Mouse (Mus musculus): ENCODE results near the gene Efcab12.

Efcab12 gene

DNA sequence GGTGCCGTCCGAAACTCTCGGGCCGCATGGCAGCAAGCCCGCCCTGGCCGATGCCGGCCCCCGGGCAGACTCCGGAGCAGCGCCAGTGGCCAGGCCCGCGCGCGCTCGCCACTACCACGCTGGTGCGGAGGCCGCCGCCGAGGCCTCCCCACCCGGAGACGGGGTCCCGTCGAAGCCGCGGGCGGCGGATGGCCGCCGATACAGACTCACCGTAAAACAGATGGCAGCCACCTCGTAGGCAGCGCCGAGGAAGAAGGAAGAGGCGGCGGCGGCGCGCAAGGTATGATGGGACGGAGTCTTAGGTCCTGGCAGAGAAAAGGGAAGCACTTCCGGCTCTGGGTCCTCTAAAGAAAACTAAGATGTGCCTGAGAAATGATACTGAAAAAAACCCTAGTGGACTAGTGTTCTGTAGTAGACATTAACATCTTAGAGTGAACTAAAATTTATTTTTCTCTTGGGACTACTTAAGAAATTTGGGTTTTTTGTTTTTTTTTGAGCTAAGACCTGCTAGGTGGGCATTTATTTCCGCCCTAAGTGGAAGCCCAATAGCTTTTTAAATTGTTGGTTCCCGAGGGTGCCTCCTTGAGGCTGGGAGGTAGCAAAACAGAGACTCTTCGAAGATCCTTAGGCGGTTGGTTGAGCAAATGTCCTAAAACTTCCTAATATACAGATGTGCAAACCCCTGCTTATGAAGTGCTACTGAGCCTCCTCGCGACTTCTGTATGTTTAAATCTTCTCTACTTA lies 29.6 kb downstream of the Efcab12 start, which contains the start of gene Rpl32:
Gene Rpl32, minus strand, starts transcription at position 260 of the 744 bp plus-strand sequence.
- Histone ChIP-seq H3K4me3 (replicated peaks; ENCODE audit: low read length) (peak within 1 kb of the TSS; percentile 100), H3K9me3 (ENCODE audit: low read length) (no peaks in the 10 kb centered on the region), H3K36me3 (ENCODE audit: insufficient read depth, low read length) (peaks cover 53% of the 10 kb centered on the region), H3K27me3 (ENCODE audit: insufficient read depth, low read length) (no peaks in the 10 kb centered on the region), H3K4me1 (replicated peaks; ENCODE audit: low read depth, low read length) (peaks cover 61% of the 10 kb centered on the region)
- TF ChIP-seq CTCF (conservative IDR thresholded peaks at IDR 0.05; ENCODE audit: low read length): peak; percentile 32; the same call in 1 of the 2 replicates
- TF ChIP-seq POU5F1 (IDR thresholded peaks at IDR 0.05; ENCODE audit: borderline replicate concordance, low read length): no peak

DNA sequence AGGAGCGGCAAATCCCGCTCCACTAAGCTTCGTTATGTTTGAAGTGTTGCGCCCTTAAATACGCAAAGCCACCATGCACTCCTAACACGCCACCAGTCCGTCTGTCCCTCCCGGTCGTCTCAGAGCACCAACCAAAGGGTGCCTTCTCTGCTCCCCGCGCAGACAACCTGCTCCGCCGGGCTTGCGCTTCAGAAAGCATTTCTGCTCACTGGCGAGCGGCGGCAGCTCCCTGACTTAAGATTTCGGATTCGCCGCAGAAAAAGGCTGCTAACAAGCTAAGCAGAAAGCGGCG lies 30.1 kb downstream of the Efcab12 start:
- H3K36me3 ChIP-seq (ENCODE audit: insufficient read depth, low read length): peaks cover 56% of the 10 kb centered on the region
- H3K9me3 ChIP-seq (ENCODE audit: low read length): no peaks in the 10 kb centered on the region
- H3K4me3 ChIP-seq (replicated peaks; ENCODE audit: low read length): peak overlapping the region; percentile 100
- H3K4me1 ChIP-seq (replicated peaks; ENCODE audit: low read depth, low read length): peaks cover 62% of the 10 kb centered on the region
- no peaks in the 10 kb centered on the region for H3K27me3 ChIP-seq (ENCODE audit: insufficient read depth, low read length)
- TF ChIP-seq NANOG (IDR thresholded peaks at IDR 0.05; ENCODE audit: borderline replicate concordance, low read length): no peak
- no peak for TF ChIP-seq POU5F1 (IDR thresholded peaks at IDR 0.05; ENCODE audit: borderline replicate concordance, low read length)
- TF ChIP-seq CTCF (conservative IDR thresholded peaks at IDR 0.05; ENCODE audit: low read length): no peak

DNA sequence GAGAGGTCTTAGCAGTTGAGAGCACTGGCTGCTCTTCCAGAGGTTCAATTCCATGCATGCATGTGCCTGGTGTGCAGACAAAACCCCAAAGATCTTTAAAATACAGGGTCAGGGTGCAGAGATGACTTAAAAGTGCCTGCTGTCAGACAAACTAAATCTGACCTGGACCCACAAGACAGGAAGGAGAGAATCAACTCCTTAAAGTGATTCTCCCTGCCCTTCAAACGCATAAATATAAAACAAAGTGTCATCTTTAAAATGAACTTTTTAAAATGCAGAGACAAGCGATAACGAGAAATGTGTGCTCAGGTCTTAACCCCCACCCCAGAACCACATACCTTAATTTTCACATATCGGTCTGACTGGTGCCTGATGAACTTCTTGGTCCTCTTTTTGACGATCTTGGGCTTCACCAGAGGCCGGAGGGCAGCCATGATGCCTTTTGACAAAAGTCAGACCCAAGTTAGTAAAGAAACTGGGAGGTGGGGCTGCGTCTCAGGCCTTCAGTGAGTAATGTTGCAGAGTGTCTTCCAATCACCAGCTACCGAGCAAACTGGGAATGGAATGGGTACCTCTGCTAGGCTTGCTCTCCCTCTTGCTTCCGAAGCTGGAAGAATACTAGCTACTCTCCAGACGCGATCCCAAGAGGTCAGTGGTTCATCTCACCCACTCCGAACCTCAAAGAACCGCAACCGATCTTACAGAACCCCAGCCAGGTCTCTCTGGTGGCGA lies 30.6 kb downstream of the Efcab12 start:
- TF ChIP-seq NANOG (IDR thresholded peaks at IDR 0.05; ENCODE audit: borderline replicate concordance, low read length): no peak
- no peaks in the 10 kb centered on the region for H3K27me3 ChIP-seq (ENCODE audit: insufficient read depth, low read length)
- peaks cover 63% of the 10 kb centered on the region for H3K4me1 ChIP-seq (replicated peaks; ENCODE audit: low read depth, low read length)
- H3K36me3 ChIP-seq (ENCODE audit: insufficient read depth, low read length): peaks cover 60% of the 10 kb centered on the region
- H3K4me3 ChIP-seq (replicated peaks; ENCODE audit: low read length): peak overlapping the region; percentile 100
- H3K9me3 ChIP-seq (ENCODE audit: low read length): no peaks in the 10 kb centered on the region

DNA sequence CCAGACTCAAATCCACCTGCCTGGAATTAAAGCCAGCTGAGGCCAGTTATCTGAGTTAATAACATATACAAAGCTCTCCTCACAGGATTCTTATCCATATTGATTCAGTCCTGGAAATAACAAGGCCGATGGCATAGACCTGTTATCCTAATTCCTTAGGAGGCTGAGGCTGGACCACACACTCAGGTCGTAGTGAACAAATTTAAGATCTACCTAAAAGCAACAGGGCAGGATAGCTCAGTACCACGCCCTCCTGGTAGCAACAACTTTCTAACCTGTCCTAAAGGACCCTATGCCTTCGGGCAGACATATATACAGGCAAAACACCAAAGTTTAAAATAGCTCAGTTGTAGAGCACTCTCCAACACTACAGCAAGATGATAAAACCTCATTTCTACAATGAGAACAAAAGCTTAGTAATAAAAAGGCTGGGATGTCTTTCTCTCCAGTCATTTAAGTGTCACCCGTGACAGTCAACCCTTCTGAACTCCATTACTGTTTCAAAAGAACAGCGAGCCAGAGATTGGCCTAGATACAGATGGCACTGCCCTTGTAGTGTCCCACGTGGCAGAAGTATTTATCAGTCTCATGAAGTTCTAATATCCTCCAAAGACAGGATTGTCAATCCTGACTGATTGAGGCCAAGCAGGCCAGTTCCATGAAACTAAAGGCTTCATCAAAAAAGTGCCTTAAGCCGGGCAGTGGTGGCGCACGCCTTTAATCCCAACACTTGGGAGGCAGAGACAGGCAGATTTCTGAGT lies 33.6 kb downstream of the Efcab12 start:
- peaks cover 39% of the 10 kb centered on the region for H3K4me1 ChIP-seq (replicated peaks; ENCODE audit: low read depth, low read length)
- TF ChIP-seq NANOG (IDR thresholded peaks at IDR 0.05; ENCODE audit: borderline replicate concordance, low read length) (no peak), POU5F1 (IDR thresholded peaks at IDR 0.05; ENCODE audit: borderline replicate concordance, low read length) (no peak), CTCF (conservative IDR thresholded peaks at IDR 0.05; ENCODE audit: low read length) (no peak)

DNA sequence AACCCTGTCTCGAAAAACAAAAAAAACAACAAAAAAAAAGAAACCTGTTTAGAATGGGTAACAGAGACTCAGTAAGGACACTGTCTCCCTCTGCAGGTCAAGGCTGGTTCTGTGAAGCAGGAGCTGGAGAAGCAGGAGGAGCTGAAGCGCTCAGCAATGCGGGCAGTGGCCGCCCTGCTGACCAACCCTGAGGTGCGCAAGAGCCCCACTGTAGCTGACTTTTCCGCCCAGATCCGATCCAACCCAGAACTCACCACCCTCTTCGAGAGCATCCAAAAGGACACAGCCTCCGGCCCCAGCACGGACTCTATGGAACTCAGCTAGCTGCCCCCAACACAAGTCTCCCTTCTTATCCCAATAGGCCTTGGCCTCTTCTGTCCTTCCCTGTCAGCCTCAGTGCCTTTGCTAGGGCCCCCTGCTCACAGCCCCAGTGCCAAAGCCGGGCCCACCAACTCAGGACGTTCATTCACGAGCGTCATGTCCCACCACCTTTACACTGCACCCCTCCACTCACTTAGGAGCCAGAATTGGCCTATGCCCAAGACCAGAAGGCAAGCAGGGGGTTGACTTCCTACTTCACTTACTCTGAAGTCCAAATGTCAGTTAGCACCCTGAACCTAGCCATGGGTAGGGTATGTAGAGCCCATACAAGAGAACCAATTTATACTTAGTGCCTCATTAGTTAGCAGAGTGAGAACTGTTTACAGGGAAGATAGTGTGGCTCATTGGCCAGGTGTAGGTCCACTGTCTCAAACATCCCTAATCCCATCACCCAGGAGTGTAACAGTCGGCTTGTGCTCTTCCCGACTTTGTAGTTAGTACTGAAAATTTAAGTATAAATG lies 34.5 kb downstream of the Efcab12 start:
- H3K4me3 ChIP-seq (replicated peaks; ENCODE audit: low read length): no peak overlapping the region; the same call in 1 of the 2 replicates
- peaks cover 35% of the 10 kb centered on the region for H3K4me1 ChIP-seq (replicated peaks; ENCODE audit: low read depth, low read length)
- peaks cover 92% of the 10 kb centered on the region for H3K36me3 ChIP-seq (ENCODE audit: insufficient read depth, low read length)
- no peaks in the 10 kb centered on the region for H3K27me3 ChIP-seq (ENCODE audit: insufficient read depth, low read length)
- H3K9me3 ChIP-seq (ENCODE audit: low read length): no peaks in the 10 kb centered on the region
- peak; percentile 30 for TF ChIP-seq CTCF (conservative IDR thresholded peaks at IDR 0.05; ENCODE audit: low read length)
- no peak for TF ChIP-seq NANOG (IDR thresholded peaks at IDR 0.05; ENCODE audit: borderline replicate concordance, low read length)
- no peak for TF ChIP-seq POU5F1 (IDR thresholded peaks at IDR 0.05; ENCODE audit: borderline replicate concordance, low read length)

More for the DNA sequence above, 33.6 kb downstream of the Efcab12 start:
- Histone ChIP-seq H3K36me3 (ENCODE audit: insufficient read depth, low read length) (peaks cover 83% of the 10 kb centered on the region), H3K27me3 (ENCODE audit: insufficient read depth, low read length) (no peaks in the 10 kb centered on the region), H3K9me3 (ENCODE audit: low read length) (no peaks in the 10 kb centered on the region), H3K4me3 (replicated peaks; ENCODE audit: low read length) (peak overlapping the region; percentile 100; the same call in 1 of the 2 replicates)

DNA sequence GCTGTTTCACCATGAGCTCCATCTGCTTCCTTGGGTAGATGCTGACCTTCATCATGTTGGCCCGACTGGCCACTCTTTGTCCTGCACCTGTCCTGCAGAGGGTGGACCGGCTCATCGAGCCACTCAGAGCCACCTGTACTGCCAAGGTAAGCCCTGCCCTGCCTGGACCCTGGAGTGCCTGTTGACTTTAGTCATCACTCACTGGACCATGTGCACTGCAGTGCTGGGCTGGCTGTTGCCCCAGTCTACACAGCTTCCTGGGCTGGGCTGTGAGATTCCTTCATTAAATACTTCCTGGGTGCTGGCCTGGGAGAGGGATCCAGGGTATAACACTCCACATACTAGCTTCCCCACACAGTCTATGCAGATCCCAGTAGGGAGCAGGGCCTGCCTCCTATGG lies 36.4 kb downstream of the Efcab12 start:
- H3K4me3 ChIP-seq (replicated peaks; ENCODE audit: low read length): no peak overlapping the region
- H3K27me3 ChIP-seq (ENCODE audit: insufficient read depth, low read length): no peaks in the 10 kb centered on the region
- TF ChIP-seq NANOG (IDR thresholded peaks at IDR 0.05; ENCODE audit: borderline replicate concordance, low read length): no peak
- TF ChIP-seq CTCF (conservative IDR thresholded peaks at IDR 0.05; ENCODE audit: low read length): no peak
- no peak for TF ChIP-seq POU5F1 (IDR thresholded peaks at IDR 0.05; ENCODE audit: borderline replicate concordance, low read length)
- peaks cover 97% of the 10 kb centered on the region for H3K36me3 ChIP-seq (ENCODE audit: insufficient read depth, low read length)
- H3K4me1 ChIP-seq (replicated peaks; ENCODE audit: low read depth, low read length): peaks cover 33% of the 10 kb centered on the region
- H3K9me3 ChIP-seq (ENCODE audit: low read length): no peaks in the 10 kb centered on the region

DNA sequence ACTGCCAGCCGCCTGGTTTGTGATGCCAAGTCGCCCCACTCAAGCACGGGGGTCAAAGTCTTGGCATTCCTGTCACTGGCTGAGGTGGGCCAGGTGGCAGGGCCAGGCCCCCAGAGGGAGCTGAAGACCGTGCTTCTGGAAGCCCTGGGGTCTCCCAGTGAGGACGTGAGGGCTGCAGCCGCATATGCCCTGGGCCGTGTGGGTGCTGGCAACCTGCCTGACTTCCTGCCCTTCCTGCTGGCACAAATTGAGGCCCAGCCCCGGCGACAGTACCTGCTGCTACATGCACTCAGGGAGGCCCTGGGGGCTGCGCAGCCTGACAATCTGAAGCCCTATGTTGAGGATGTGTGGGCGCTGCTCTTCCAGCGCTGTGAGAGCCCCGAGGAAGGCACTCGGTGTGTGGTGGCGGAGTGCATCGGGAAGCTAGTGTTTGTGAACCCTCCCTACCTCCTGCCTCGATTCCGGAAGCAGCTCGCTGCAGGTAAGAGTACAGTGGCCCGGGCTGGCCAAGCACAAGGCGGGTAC lies 45.5 kb downstream of the Efcab12 start:
- TF ChIP-seq CTCF (conservative IDR thresholded peaks at IDR 0.05; ENCODE audit: low read length): no peak
- no peak for TF ChIP-seq POU5F1 (IDR thresholded peaks at IDR 0.05; ENCODE audit: borderline replicate concordance, low read length)
- no peak for TF ChIP-seq NANOG (IDR thresholded peaks at IDR 0.05; ENCODE audit: borderline replicate concordance, low read length)
- Histone ChIP-seq H3K4me1 (replicated peaks; ENCODE audit: low read depth, low read length) (peaks cover 44% of the 10 kb centered on the region), H3K36me3 (ENCODE audit: insufficient read depth, low read length) (peaks cover 96% of the 10 kb centered on the region), H3K4me3 (replicated peaks; ENCODE audit: low read length) (peak overlapping the region; percentile 60), H3K27me3 (ENCODE audit: insufficient read depth, low read length) (no peaks in the 10 kb centered on the region), H3K9me3 (ENCODE audit: low read length) (no peaks in the 10 kb centered on the region)

Measured in E14TG2a.4 (cell line).